Mouse (Mus musculus): Measurements from ENCODE around the gene Rassf8.
A peak's percentile ranks its signal among the peaks of the same experiment; 100 is the strongest.

The Rassf8 gene

DNA sequence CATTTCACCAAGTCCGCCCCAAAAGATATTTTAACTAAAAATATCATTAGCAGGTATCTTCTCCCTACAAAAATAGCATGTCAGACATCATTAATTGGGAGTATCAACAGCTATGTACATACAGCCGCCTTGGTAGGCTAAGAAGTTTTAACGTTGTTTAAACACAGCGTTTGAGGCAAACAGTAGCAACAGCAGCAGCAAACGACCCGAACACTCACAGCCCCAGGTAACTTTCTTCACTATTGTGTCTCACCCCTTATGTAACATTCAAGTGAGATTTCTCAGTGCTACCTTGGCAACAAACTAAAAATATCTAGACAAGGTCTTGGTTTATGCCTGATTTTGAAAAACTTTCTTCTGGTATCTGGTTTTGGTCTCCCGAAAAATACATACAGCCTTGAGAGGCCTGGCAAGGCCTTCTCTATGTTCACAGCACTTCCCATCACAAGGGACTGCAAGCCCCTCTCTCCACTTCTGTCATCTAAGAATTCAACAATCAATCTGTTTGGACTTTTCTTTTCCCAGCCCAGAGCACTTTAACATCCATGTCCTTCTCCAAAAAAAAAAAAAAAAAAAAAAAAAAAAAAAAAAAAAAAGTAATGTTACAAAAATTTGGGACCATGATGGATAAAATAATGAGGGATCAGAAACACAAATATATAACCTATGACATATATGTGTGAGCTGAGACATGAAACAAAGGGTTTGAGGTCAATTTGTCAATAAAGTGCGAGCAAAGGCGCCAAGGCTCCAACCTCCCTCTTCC lies 115.1 kb downstream of the Rassf8 start:
- peak; percentile 32 for DNase-seq (ENCODE audit: low read depth, low spot score)

DNA sequence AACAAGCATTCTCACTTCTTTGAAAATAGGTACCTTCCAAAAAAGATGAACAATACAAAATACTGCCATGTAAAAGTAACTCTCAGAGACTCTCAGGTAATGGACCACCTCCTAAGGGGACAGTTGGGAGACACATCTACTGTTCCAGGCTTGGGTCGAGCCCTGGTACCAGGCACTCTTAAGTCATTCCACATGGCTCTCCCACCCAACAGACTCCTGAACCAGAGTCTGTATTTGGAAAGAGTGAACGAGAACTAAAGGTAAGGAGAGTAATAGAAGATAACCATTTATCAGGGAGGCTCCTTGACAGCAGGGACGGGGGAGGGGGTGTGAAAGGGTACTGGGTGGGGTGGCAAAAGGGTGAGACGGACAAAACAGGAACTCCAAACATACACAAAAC lies 115.8 kb downstream of the Rassf8 start:
- no peak for DNase-seq (ENCODE audit: low read depth, low spot score)

DNA sequence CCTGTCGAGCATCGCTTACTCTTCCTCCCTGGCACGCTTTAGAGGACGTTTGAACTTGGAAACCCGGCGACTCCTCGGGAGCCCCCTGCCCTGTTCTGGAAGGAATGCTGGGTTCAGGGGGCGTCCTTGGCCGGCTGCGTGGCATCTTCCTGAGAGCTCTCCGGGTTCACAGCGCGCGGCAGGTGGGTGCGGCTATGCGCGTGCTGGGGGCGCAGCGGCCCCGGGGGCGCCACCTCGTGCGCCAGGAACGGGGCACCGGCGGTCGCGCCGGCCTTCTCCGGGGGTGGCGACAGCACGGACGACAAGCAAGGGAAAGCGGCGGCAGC lies 116.2 kb downstream of the Rassf8 start:
- DNase-seq (ENCODE audit: low read depth, low spot score): no peak

DNA sequence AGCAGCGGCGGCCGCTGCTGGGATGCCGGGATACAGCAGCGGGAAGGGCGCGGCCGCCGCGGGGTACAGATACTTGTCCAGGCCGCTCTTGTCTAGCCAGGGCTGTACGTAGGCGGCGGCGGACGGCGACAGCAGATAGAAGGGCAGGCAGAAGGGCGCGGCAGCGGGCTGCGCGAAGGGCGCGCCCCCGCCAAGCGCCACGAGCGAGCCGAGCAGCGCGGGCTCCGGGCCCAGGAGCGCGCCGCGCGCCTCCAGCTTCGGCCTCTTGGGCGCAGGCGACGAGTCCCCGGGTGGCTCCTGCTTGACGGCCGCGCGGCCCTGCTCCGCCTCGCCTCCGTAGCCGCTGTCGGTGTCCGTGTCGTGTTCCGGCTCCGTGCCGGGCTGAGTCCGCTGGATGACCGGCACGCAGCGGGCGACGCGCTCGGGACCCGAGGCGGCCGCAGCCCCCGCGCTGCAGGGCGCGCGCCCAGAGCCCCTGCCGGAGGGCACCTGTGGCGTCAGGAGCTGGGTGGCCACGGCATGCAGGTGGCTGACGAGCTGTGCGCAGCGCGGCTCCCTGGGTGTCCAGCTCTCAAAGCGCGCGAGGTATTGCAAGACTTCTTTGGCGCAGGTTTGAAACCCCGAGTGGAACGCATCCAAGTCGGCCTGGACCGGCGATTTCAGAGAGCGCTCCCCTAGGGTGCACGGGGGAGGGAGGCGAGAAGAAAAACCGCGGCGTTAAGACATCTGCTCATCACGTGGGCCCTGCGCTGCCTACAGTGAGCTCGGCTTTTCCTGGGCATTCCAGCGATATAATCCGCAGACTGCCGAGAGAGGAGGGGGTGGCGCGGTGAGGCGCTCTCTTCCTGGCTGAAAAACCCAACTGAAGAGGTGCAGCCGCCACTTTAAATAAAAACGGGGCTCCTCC lies 116.8 kb downstream of the Rassf8 start:
- peak; percentile 93 for DNase-seq (ENCODE audit: low read depth, low spot score)

DNA sequence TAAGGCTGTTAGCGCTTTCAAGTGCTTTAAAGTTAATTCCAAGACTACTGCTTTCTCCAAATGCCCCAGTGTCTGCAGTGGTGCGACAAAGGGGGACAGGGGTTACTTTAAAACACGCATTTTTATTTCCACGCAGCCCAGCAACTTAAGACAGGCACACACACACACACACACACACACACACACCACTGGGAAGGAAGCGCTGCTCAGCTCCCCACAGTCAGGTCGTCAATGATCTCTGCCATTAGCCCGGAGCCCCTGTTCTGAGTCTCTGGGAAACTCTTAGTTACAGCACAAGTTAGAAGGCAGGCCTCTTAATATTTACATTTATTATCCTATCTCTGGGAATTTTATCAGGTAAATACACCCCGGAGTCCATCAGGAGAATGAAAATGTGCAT lies 117.6 kb downstream of the Rassf8 start:
- peak; percentile 57 for DNase-seq (ENCODE audit: low read depth, low spot score)

- DNase-seq (ENCODE audit: low read depth, low spot score): peak; percentile 97
These were observed 118.8 kb downstream of the Rassf8 start, which contains the start of gene Bhlhe41 for GRCm38 (mm10) chr6:145865289-145865885. TSS of gene Bhlhe41 (minus strand) at chr6:145865558.

DNA sequence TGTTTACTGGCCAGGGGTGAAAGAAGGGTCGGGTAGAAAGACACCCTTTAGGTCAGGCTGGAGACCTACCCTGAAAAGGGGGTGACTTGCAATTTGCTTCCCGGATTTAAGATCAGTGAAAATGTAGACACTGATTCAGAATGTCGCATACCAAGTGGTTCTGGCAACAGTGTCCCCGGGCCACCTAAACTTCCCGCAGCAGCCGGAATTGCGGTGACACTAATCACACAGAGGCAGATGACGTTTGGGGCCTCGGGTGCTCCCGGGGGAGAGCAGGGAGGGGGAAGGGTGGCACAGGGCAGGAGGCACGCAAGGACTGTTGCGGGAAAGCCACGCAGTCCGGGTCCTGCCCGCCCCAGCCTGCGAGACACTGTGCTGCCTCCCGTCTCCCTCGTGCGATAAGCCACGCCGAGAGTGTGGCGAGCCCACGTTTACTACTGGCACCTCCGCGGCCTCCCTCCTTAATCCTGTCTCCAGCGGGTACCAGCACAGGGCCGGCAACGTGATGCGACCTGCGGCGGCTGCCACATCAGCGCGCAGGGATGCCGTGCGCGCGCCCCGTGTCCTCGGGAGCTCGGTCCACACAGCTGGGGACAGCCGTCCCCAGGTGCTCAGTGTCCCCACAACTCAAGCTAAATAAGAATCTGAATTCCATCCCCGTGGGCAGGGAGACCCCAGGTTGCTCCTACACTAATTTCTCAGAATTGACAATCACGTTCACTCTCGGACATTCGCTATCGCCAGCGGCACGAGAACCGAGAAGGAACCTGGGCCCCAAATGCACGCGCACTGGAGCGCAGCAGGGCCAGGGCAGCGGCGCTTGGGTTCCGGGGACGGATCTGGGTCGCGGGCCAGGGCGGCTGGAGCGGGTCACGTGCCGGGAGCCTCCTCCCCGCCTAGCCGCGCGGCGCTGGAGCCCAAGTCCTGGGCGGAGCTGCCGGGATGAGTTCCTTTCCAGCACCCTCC lies 119.6 kb downstream of the Rassf8 start:
- peak; percentile 95 for DNase-seq (ENCODE audit: low read depth, low spot score)

DNA sequence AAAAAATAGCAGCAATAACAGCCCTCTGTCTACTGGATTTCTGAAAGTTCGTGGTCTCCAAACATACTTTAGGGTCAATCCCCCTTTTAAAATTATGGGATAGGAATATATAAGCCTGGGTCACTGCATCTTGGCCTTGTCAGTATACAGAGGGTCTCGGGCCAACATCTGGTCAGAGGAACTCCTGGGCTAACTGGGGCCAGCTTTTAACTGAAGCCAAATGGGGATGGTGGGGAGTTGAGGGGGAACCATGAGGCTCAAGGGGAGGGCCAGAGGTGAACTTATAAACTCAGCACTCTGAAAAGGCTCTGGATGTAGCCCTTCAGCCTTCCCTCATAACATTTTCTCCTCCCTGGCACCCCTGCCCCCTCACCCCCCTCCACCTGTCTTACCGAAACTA lies 120.6 kb downstream of the Rassf8 start:
- no peak for DNase-seq (ENCODE audit: low read depth, low spot score)

Data from brain, adult 2 months (tissue).